Mouse (Mus musculus): ENCODE results near the gene Taok3. TPM values are rescaled to one million over a fixed set of nuclear protein-coding genes. Genes with fewer than 3 reads are reported as not detected.

Gene Taok3
- total RNA-seq, 1 experiment from 2014 or later: 35.0 TPM

- no peak for DNase-seq
These were observed 62.0 kb downstream of the Taok3 start for GRCm38 (mm10) chr5:117181921-117182320.

DNA sequence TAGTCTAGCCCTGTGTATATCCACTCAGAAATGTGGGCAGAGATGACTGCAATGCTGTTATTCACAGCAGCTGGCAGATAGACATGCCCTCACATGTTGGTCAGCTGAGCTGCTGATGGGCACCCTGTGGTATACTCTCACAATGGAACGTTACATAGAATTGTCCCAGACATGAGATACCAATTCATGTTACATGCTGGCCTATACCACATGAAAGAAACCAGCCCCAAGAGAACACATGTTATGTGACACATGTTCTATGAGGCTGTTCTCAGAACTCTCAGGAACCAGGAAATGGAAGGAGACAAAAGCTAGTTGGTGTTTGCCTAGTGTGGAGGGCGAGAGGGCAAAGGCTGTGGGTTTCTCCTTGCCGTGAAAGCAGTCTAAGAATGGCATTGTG is 62.5 kb downstream of the Taok3 start:
- DNase-seq: no peak

DNA sequence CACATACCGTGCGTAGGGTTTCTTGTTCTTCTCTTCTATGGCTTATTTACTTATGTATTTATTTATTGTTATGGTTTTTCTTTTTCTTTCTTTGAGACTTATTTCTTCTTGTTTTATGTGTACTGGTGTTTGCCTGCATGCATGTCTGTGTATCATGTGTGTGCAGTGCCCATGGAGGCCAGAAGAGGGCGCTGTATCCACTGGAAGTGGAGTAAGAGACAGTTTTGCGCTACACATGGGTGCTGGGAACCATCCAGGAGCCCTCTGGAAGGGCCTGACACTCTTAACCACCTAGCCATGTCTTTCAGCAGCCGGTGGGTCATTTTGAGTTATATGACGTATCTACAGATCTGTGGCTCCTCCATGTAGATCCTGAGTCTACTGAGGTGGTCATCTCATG is 64.9 kb downstream of the Taok3 start:
- DNase-seq: no peak

- DNase-seq: no peak
These were observed 65.7 kb downstream of the Taok3 start for GRCm38 (mm10) chr5:117185673-117186072.

DNA sequence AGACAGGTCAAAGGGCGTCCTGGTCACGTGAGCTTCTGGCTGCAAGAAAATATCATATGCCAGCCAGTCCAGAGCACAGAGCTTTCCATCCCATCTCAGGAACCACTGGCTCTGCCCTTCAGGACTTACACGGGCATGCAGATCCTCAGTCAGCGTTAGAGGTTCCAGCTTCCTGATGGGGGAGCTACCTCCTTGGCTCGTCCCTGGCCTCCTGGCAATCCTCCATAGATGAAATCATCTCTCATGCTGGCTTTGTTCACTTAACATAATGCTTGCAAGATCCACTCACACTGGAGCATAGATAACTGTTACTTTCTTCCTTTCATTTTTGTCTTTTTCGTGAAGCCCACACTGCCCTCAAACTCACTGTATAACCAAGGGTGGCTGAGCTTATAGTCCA is 72.1 kb downstream of the Taok3 start:
- DNase-seq: no peak

GRCm38 (mm10) chr5:117193748-117194147 is 73.8 kb downstream of the Taok3 start:
- DNase-seq: no peak

DNA sequence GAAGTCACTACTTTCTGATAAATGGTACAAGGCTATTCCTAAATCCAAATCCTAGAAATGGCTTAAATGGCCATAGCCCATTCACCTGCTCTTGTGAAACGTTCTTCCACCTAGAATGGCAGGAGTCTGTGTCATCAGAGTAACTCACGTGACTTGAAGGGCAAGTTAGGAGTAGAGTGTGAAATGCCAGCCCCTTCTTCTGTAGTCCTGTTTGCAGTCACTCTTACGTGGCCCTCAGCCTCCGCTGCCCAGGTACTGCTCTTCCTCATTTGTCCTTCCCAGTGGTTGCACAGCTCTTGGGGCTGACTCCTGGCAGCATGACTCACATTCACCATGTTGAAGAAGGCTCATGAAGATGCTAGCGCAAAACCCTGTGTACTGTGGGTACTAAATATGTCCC is 74.7 kb downstream of the Taok3 start:
- DNase-seq: no peak

GRCm38 (mm10) chr5:117196551-117196950 is 76.6 kb downstream of the Taok3 start:
- DNase-seq: no peak

- DNase-seq: no peak
These were observed 78.5 kb downstream of the Taok3 start for GRCm38 (mm10) chr5:117198390-117198789.

DNA sequence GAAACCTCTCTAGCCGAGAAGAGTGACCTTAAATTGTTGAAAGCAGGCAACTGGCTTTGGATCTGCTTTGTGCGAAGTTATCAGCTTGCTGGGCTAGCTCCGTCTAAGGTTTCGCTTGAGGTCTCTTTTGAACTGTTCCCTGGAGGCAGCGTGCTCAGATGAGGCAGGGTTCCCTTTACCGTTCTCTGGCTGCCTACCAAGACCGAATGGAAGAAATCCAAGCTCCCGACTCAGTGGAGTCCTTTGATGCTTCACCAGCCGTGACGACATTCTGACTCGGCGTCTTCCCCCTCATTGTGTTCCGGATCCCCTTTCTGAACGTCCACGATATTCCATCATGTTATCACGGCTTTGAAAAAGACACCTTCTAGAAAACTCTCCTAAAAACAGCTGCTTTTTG is 87.4 kb downstream of the Taok3 start:
- DNase-seq: no peak

DNA sequence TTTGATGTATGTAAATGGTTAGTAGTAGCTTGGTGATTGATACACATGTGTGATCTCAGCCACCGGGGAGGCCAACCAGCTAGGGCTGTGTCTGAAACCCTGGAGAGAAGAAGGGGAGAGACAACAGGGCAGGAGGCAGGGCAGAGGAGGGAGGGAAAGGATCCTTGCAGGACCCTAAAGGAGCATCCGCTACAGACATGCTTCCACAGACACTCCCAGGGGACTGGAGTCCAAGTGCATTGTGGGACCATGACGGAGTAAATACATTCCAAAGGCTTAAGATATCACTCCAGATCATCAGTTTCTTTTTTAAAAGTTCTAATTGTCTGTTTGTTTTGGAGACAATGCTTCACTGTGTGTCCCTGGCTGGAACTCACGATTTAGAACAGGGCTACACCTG is 94.1 kb downstream of the Taok3 start:
- DNase-seq: no peak

- DNase-seq: no peak
These were observed 111.1 kb downstream of the Taok3 start for GRCm38 (mm10) chr5:117231059-117231458.

DNA sequence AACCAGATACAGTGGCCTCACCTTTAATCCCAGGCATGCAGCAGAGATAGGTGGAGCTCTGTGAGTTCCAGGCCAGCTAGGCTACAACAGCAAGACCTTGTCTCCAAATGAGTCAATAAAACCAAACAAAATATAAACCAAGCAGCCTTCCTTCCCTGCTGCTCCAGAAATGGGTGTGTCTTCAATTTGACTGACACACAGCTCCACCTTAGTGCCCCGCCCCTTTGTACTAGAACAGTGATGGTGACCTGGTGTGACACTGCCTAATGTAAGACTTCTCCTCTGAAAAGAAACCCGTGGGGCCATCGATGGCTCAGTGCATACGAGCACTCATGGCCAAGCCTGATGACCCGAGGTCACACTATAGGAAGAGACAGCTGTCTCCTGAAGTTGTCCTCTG is 116.6 kb downstream of the Taok3 start:
- no peak for DNase-seq

GRCm38 (mm10) chr5:117239106-117239505 is 119.2 kb downstream of the Taok3 start:
- DNase-seq: no peak

GRCm38 (mm10) chr5:117240321-117240731 is 120.4 kb downstream of the Taok3 start:
- DNase-seq: no peak

DNA sequence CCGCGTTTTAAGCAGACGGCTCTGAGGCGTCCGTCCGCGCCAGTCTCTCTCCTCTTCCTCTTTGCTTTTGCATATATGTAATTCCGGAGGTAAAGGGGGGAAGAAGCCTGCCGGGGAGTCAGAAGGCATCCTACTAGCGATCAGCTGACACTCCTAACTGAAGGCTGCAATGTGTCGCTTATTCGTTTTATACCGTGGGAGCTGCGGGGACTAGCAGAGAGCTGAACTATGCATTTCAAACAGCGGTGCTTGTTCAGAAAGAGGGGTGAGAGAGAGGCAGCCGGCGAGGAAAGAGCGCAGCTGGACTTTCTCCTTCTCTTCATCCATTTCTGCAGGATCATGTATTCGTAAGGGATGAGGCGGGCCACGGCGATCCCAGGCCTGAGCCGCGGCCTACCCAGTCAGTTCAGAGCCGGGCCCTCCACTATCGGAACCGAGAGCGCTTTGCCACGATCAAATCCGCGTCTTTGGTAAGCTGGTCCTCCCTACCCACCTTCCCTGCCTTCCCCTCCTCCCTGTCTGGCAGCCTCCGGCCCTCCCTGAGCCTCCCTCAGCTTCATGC is 120.9 kb downstream of the Taok3 start:
- DNase-seq: no peak

DNA sequence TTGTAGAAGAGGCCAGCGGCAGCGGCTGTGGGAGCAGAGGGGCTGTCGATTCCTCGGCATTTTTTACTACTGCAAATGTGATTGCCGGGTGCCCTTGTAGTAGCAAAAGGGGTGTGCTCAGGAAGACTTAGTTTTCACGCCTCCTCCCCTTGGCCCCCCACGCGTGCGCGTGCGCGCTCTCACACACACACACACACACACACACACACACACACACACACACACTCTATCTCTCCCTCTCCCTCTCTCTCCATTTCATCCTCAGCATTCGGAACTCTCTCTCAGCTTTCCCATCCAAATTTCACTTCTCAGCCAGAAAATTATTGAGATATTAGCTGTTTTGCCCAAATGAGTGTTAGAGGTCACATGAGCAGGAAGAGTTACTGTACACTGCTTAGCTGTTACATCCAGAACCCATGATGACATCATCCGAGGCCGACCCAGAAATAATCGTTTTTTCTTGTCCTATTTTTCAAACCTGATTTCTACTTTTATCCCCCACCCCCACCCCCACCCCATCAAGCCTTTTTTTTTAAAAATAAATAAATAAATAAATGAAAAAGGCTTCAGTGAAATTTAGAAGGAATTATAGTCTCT is 122.1 kb downstream of the Taok3 start:
- no peak for DNase-seq

DNA sequence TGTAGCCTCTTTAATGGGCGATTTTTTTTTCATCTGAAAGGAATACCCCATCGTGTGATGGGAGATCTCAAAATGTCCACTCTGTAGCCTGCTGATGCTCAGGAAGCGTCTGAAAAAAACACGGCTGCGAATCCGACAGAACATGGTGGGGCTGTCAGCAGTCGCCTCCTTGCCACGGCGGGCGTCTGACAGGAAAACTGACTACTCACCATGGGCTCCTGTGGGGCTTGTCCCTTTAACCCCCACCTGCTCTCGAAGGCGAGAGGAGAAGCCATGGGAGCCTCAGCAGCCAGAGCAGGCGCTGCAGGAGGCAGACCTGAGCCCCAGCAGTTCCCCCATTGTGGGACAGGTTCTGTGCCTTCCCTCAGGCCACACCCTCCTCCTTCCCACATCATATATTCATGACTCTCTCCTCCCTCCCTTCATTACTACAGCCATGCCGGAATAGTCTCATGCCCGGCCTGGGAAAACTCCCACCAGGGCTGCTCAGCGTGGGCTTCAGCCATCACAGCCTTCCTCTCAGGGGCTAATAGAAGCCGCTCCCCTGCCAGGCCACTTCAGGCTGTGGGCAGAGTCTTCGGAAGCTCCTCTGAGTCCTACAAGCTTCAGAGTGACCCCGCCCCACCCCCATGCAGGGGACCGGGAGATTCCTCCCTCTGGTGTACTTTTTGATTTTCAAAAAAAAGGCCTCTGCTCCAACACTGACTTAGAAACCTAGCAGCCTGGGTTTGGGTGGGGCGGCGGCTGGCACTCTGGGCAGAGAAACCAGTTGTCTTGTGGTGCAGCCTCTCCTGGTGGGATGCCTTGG is 122.9 kb downstream of the Taok3 start:
- DNase-seq: no peak

DNA sequence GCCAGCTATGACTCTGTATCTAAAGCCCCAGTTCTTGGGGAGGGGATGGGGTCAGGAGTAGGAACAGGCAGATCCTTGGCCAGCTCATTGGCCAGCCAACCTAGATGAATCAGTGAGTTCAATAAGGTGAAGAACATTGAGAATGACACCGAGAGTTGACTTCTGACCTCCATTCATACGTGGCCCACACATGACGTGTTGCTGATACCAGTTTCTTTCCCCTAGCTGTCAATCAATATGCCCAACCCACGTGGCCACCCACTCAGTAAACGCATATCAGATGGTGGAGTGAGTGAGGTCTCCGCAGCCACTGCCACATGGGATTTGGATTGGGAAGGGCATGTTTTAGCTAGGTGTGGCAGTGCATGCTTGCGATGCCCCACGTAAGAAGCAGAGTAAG is 125.2 kb downstream of the Taok3 start:
- DNase-seq: no peak

GRCm38 (mm10) chr5:117248351-117248750 is 128.4 kb downstream of the Taok3 start:
- DNase-seq: peak; percentile 70

- no peak for DNase-seq
These were observed 130.9 kb downstream of the Taok3 start for GRCm38 (mm10) chr5:117250796-117251195.

DNA sequence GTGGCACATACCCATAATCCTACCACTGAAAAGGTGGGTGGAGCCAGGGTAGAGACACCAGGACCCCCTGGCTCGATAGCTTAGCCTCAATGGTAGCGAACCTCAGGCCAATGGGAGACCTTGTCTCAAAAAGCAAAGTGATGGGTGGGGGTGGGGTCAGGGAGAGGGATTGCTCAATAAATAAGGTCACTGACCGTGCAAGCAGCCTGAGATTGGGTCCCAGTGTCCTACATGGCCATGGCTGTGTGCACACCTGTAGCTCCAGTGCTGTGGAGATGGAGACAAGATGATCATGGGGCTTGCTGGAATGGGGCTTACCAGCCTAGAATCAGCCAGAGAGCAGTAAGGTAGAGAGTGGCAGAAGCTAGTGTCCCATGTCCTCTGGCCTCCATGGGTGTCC is 131.8 kb downstream of the Taok3 start:
- DNase-seq: no peak

- DNase-seq: no peak
These were observed 138.3 kb downstream of the Taok3 start for GRCm38 (mm10) chr5:117258276-117258675.

GRCm38 (mm10) chr5:117263566-117263965 is 143.6 kb downstream of the Taok3 start:
- DNase-seq: no peak

All from adrenal gland, postnatal 25 days (tissue).